Mouse (Mus musculus) kidney, adult 10 weeks (tissue): ENCODE measurements around the gene Samm50. TPM values are rescaled to one million over a fixed set of nuclear protein-coding genes. Genes with fewer than 3 reads are reported as not detected.

Experiments
- polyA plus RNA-seq: library from polyadenylated mRNA; stranded (reverse); fragments of 350-450 nt; fragmentation: Illumina TruSeq; extraction: RNeasy Lipid Tissue Mini Kit (QIAGEN cat#74804); gene quantifications from one replicate; pipeline ENCODE4 v1.2.3, GENCODE M21; 2014; ENCODE audit warnings: low read depth, low replicate concordance

The Samm50 gene
- 72.2 TPM for polyA plus RNA-seq

GRCm38 (mm10) chr15:84192058-84192791, at the start of gene Samm50:
Gene Samm50, plus strand, starts transcription at chr15:84192241.

GRCm38 (mm10) chr15:84167600-84167999, 24.4 kb upstream of the Samm50 start, which contains the start of gene Pnpla3:
Gene Pnpla3, plus strand, starts transcription at chr15:84167837.

GRCm38 (mm10) chr15:84231721-84232561, 39.9 kb downstream of the Samm50 start, which contains the start of gene Parvb:
Gene Parvb, plus strand, starts transcription at chr15:84232043.

Other genes starting within 250 kb of the Samm50 start
- not detected for gene Efcab6, start 126.9 kb upstream of the Samm50 start, polyA plus RNA-seq
- not detected for gene Sult4a1, start 86.5 kb upstream of the Samm50 start, polyA plus RNA-seq
- not detected for gene Pnpla5, start 69.1 kb upstream of the Samm50 start, polyA plus RNA-seq
- gene Pnpla3, start 24.4 kb upstream of the Samm50 start, polyA plus RNA-seq = not detected
- 1.4 TPM for gene Parvb, start 39.8 kb downstream of the Samm50 start, polyA plus RNA-seq
- gene Parvg, start 131.8 kb downstream of the Samm50 start, polyA plus RNA-seq = not detected